Mouse (Mus musculus): ENCODE results near the gene Bank1.

- TF ChIP-seq CTCF (IDR thresholded peaks at IDR 0.05 in 2 of 3, conservative IDR thresholded peaks at IDR 0.05 in 1 of 3; ENCODE audit: control insufficient read depth in 1 of 3, insufficient read depth in 1 of 3, low read depth in 2 of 3, low read length in 3 of 3, poor library complexity in 1 of 3, severe bottlenecking in 1 of 3) (no peak), HCFC1 (IDR thresholded peaks at IDR 0.05; ENCODE audit: low read depth, low read length) (no peak), ETS1 (IDR thresholded peaks at IDR 0.05; ENCODE audit: low read depth, low read length) (no peak), RCOR1 (IDR thresholded peaks at IDR 0.05; ENCODE audit: low read depth, low read length) (no peak), E2F4 (IDR thresholded peaks at IDR 0.05; ENCODE audit: borderline replicate concordance, low read depth, low read length) (no peak), POLR2A (IDR thresholded peaks at IDR 0.05; ENCODE audit: control insufficient read depth in 1 of 2, insufficient read depth in 1 of 2, low read depth in 1 of 2, low read length in 2 of 2, poor library complexity in 1 of 2) (no peak), EP300 (IDR thresholded peaks at IDR 0.05; ENCODE audit: low read depth in 1 of 2, low read length in 2 of 2) (no peak), ZKSCAN1 (IDR thresholded peaks at IDR 0.05; ENCODE audit: low read depth, low read length) (no peak), NELFE (IDR thresholded peaks at IDR 0.05; ENCODE audit: low read depth, low read length) (no peak), MAFK (IDR thresholded peaks at IDR 0.05; ENCODE audit: borderline replicate concordance, low read depth, low read length) (no peak), GATA1 (IDR thresholded peaks at IDR 0.05; ENCODE audit: low read depth, low read length) (no peak)
Observed at GRCm38 (mm10) chr3:136186548-136187113, 139.2 kb downstream of the Bank1 start.
